Mouse (Mus musculus) myocyte (in vitro differentiated cells): Measurements from ENCODE around the gene Atf2.

ENCODE experiments used
- CEBPB ChIP-seq: IDR thresholded peaks from 2 replicates; pipeline ENCODE4 v1.6.1; 2011; ENCODE audit warnings: mild to moderate bottlenecking, moderate library complexity; ENCODE audit not compliant: poor library complexity, insufficient read depth, severe bottlenecking
- E2F4 ChIP-seq: IDR thresholded peaks from one replicate; pipeline ENCODE4 v1.6.1; 2011; ENCODE audit warnings: mild to moderate bottlenecking, control low read depth, moderate library complexity; ENCODE audit not compliant: insufficient read depth
- MAX ChIP-seq: IDR thresholded peaks from one replicate; pipeline ENCODE4 v1.6.1; 2011; ENCODE audit warnings: low read depth, mild to moderate bottlenecking, control low read depth
- MYOD1 ChIP-seq, 3 experiments: IDR thresholded peaks; one replicate each; pipeline ENCODE4 v1.6.1; 2011; ENCODE audit warnings: control low read depth in 2 of 3, low read depth in 2 of 3, mild to moderate bottlenecking in 2 of 3, moderate library complexity in 1 of 3; ENCODE audit not compliant: insufficient read length in 2 of 3, control insufficient read depth in 1 of 3
- MYOG ChIP-seq, 3 experiments: IDR thresholded peaks; one replicate each; pipeline ENCODE4 v1.6.1; 2011; ENCODE audit warnings: control low read depth in 2 of 3, low read depth in 2 of 3, mild to moderate bottlenecking in 2 of 3; ENCODE audit not compliant: insufficient read length in 2 of 3, control insufficient read depth in 1 of 3, insufficient read depth in 1 of 3
- POLR2A ChIP-seq: IDR thresholded peaks from one replicate; pipeline ENCODE4 v1.6.1; 2011; ENCODE audit warnings: low read depth, mild to moderate bottlenecking, control low read depth, moderate library complexity; ENCODE audit not compliant: insufficient read length
- POLR2AphosphoS2 ChIP-seq: IDR thresholded peaks from one replicate; pipeline ENCODE4 v1.6.1; 2011; ENCODE audit warnings: low read depth, control low read depth; ENCODE audit not compliant: insufficient read length
- REST ChIP-seq: IDR thresholded peaks from one replicate; pipeline ENCODE4 v1.6.1; 2011; ENCODE audit warnings: mild to moderate bottlenecking, control low read depth, moderate library complexity; ENCODE audit not compliant: insufficient read depth, insufficient read length
- SRF ChIP-seq: IDR thresholded peaks from one replicate; pipeline ENCODE4 v1.6.1; 2011; ENCODE audit warnings: low read depth; ENCODE audit not compliant: control insufficient read depth, insufficient read length
- TCF12 ChIP-seq: IDR thresholded peaks from one replicate; pipeline ENCODE4 v1.6.1; 2011; ENCODE audit warnings: mild to moderate bottlenecking, control low read depth; ENCODE audit not compliant: poor library complexity, insufficient read depth, severe bottlenecking
- TCF3 ChIP-seq: IDR thresholded peaks from one replicate; pipeline ENCODE4 v1.6.1; 2011; ENCODE audit warnings: low read depth, control low read depth; ENCODE audit not compliant: insufficient read length
- USF1 ChIP-seq: IDR thresholded peaks from one replicate; pipeline ENCODE4 v1.6.1; 2011; ENCODE audit warnings: low read depth, mild to moderate bottlenecking, control low read depth, moderate library complexity

- TF ChIP-seq E2F4: no peak
- TF ChIP-seq TCF3: no peak
- no peak for TF ChIP-seq POLR2AphosphoS2
- no peak for TF ChIP-seq MYOD1 (IDR thresholded peaks at IDR 0.05; ENCODE audit: control insufficient read depth in 1 of 3, insufficient read length in 2 of 3, low read depth in 2 of 3)
- TF ChIP-seq MYOG (IDR thresholded peaks at IDR 0.05; ENCODE audit: control insufficient read depth in 1 of 3, insufficient read depth in 1 of 3, insufficient read length in 2 of 3, low read depth in 2 of 3): no peak
- TF ChIP-seq POLR2A: no peak
- no peak for TF ChIP-seq CEBPB
- TF ChIP-seq MAX: no peak
- TF ChIP-seq TCF12: no peak
- no peak for TF ChIP-seq USF1
- no peak for TF ChIP-seq REST
- no peak for TF ChIP-seq SRF
Observed at GRCm38 (mm10) chr2:73940471-73940870, 48.0 kb upstream of the Atf2 start.
